Mouse (Mus musculus): Measurements from ENCODE around the gene Trpc1. TPM values are rescaled to one million over a fixed set of nuclear protein-coding genes. Genes with fewer than 3 reads are reported as not detected.

Trpc1 gene
- total RNA-seq, 2 experiments from 2014 or later: 4.9 to 5.5 TPM

DNA sequence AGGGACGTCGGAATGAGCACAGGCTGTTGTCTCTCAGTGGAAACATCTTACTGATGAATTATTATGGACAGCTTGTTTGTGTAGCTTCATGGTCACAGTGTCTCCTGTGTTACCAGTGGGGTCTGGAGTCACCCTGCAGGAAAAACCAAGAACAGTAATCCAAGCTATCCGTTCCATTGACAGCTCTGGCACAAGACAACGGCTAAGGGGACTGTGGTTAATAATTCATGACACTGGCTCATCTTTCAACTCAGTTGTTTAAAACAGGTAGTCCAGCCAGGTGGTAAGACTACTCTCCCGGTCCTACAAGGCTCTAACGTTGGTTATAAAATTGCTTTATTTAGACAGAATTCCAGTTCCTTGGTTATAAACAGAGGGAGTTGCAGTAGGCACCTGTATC is 53.6 kb downstream of the Trpc1 start:
- no peak for DNase-seq

DNA sequence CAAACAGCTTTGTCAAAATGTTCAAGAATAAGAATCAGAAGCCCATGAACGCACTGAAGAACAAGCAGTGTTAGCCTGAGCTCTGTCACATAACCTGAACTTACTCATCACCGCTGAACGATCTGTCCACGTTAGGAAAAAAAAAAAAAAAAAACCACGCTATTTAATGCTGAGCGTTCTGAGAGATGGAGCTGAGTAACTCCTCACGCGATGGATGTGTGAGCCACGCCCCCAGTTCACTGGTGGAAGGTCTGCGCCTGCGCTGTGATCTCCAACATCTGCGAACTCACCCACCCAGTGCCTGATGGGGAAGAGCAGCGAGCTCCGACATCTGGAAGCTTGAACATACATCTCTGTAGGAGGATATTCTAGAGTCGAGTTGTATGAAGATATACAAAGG is 55.2 kb downstream of the Trpc1 start:
- no peak for DNase-seq

DNA sequence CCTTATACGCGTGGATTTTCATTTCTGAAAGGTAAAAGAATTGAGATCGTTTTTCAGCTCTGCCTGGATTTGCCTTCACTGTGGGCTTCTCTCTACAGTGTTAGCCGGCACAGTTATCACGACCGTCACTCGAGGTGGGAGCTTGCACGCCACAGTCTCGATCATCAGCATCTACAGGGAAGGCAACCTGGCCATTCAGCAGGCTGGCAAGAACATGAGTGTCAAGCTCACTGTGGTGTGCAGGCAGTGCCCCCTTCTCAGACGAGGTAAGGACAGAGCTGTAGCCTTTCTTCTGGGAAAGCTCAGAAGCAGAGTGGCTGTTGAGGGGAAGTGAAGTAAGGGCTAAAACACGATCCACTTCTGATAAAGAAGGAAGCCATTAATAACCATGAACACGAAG is 55.6 kb downstream of the Trpc1 start:
- DNase-seq: no peak

DNA sequence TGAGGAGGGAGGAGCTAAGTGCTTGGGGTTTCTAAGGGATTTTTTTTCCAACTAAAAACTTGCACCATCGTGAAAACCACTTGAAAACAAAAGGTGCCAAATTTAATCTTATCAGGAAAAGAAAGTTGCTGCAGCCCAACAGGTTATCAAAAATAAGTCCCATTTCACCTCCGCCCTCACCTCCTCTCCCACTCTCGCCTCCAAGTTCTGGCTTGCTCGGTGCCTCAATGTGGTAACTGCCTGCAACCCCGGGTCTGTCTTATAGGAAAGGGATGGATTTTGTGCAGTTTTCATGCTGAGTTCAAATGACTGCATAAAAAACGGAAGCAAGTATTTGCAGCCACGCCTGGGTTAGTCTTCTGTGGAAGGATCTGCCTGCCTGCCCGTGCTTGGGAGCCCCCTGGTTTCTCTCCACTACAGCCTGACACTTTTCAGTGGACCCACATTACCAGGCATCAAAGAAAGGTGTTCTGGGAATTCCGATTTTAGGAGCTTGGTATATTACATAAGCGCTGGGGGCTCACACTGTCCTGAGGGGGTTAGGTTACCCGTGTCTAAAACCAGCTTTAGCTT is 56.6 kb downstream of the Trpc1 start:
- no peak for DNase-seq

DNA sequence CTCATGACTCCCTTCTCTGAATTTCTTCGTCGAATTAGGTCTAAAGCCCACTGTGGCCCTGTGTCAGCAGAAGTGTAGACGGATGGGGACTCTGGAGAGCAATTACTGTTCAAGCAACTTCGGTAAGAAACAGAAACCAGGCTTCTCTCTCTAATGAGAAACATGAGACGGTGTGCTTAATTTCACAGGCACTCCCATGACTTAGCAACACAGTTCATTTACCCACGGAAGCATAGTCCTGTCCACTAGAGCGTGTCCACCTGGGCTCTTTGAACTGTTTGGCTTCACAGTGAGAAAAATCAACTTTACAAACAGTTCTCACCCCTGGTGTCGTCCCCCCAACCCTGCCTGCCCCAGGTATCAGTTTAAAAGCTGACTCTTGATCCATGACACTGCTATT is 57.4 kb downstream of the Trpc1 start:
- no peak for DNase-seq

DNA sequence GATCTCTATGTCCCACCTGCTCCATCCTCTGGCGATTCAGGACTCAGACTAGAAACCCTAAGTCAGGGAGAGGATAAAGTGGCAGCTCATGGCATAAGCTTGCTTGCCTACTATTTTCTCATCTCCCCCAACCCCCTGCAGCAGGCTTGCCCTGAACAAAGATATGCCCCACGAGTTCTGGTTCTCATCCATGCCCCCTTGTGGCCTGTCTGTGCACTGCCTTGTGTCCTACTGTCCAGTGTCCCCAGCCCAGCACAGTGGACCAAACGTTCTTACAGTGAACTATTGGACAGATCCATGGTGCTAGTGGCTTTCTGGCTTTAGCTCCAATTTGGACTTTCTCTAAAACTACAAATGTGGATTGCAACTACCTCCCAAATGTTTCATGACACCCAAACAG is 62.1 kb downstream of the Trpc1 start:
- DNase-seq: peak; percentile 63

DNA sequence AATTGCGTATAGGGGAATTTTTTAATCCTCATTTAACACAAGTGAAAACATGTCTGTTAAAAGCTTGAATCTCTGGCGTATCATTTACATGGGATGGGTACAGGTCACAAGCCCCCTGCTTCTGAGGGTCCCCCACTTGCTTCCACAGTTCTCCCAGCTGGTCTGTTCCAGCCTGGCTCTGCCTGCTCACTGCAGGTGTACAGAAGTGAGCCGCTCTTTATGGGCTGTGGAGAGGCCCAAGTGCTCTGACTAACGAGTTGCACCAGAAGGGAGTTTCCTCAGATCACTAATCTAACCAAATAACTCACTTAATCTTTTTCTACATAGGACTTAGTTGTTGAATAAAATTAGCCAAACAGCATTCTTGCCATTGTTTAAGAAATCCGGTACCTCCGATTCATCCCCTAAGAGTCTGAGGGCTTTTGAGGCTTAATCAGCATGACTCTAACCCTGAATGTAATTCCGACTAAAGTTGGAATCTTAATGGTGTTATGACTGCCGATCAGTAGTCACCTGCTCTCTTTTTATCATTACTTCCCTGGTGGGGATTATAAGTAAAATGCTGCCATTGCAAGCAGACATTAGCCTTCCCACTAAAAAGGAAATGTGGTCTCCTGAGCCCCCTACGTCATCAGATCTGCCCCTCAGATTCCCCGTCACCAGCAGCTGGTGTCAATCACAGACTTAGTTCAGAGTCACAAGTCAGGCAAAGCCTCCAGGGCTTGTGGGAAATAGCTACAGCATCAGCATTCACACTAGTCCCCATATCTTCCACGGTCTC is 64.3 kb downstream of the Trpc1 start:
- DNase-seq: no peak

DNA sequence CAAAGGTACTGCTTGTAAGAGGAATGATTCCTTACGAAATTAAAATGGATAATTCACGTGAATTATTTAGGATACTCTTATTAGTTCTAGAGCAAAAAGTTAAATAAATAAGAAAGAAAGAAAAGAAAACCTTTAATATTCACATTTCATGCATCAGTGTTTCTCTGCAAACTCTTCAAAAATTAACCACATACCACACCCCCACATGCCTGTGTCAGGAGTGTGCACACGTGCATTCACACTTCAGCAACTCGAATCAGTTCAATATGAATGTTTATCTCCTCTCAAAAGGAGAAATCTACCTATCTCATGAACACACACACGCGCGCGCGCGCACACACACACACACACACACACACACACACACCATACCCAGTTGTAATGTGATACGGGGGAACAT is 69.5 kb downstream of the Trpc1 start:
- no peak for DNase-seq

DNA sequence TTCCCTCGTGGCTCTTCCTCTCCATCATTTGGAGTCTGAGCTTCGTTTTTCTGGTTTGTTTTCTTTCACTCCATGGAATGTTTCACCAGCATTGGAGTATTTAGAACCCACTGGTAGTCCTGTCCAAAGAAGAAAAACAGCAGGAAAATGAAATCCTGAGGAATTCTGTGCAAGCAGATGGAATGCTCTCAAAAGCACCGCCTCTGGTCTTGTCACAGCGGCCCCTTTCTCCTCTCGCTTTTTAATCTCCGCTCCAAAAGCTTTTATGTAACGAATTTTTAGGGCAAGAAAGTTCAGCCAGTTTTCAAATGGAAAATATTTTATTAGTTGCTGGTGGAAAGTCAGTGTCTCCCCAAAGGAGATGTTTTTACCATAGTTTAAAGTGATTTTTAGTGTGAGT is 70.2 kb downstream of the Trpc1 start:
- DNase-seq: no peak

DNA sequence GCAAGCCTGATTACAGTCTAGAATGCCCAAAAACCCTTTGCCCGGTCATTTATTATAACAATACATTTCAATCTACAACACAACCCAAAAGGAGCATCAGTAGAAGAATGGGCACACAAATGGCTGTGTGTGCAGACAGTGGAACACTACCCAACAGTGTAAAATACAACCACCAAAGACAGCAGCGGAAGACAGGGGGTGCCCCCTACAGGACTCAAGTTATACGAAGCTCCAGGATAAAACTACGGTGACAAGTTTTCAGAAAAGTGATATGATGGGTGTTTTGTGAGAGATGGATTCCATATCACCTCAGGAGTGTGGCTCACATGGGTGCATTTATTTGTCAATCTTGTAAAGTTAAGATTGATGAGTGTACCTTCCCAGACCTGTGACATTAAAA is 74.2 kb downstream of the Trpc1 start:
- no peak for DNase-seq

DNA sequence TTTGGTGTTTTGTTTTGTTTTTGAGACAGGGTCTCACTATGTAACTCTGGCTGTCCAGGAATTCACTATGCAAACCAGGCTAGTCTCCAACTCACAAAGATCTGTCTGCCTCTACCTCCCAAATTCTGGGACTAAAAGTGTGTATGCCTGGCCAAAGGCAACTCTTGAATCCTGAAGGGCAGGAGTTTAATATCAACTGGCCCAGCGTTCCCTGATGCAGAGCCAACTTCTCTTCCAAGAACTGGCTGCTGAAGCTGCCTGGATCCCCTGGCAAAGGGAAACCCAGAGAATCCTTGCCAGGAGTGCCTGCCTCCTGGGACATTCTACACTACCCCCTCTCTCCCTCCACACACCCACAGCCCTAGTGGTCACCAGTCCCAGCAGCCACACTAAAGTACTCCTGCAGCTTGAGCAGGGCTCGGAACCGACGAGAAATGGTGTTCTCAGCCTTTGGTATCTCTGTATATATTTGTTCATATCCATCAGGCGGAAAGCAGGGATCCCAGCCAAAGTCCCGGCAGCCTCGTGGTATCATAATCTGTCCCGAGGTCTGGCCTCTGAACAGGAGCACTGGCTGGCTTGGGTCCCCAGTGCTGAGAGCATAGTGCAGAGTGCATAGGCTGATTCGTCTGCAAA is 75.0 kb downstream of the Trpc1 start:
- DNase-seq: peak; percentile 73

DNA sequence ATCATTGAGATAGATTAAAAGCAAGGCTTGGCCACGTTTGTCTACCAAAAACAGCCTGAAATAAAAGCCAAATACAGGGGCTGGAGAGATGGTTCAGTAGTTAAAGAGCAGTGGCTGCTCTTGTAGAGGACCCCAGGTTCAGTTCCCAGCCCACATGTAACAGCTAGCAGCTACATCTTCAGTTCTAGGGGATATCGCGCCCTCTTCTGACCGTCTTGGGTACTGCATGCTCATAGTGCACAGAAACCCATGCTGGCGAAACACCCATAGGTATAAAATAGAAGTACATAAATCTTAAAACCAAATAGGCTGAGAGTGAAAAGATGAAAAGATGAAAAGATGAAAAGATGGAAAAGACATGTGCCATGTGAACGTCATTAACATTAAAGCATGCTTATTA is 77.4 kb downstream of the Trpc1 start:
- no peak for DNase-seq

DNA sequence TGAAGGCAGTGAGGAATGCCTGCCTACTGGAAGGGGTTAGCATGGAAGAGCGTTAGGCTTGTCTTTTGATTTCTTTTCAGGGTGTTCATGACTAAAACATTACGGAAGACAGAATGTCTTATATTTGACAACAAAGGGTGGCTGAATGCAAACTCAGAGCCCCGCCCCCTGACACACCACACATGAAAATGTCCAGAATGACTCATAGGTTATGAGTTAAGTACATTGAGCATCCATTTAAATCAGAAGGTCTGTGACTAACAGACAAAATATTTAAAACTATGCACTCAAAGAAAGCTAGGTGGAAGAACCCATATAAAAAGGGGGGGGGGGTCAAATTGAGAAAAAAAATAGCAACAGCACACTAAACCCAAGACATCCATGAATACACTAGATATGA is 77.8 kb downstream of the Trpc1 start:
- no peak for DNase-seq

DNA sequence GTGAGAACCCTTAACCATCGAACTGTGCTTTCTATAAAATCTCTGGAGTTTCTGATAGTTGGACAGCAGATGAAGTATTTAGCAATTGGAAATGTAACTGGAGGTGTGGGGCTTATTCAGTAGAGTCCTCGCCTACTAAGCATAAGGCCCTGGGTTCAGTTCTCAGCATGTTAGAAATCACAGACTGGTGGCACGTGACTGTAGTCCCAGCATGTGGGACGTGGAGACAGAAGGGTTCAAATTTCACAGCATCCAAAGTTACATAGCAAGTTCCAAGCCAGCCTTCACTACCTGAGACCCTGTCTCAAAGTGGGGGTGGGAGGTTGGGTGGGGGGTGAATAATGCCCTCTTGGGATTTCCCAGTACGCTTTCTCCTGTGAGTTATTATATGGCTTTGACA is 81.9 kb downstream of the Trpc1 start:
- DNase-seq: no peak

DNA sequence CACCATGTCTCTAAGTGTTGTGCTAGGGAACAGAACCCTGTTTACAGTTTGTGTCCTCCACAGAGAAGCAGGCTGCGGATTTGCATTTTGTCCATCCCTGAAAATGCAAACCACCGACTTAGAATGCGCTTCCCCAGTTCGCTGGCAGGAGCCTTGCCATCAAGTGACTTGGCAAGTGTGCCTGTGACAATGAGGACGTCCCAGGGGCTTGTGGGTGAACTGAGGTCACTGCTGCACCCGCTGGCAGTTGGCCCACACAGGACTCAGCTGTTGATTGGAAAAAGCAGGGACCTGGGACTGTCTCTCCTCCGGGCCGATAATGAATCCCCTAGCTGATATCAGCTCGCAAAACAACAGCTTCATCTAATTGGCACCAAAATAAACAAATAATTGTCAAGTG is 82.3 kb downstream of the Trpc1 start:
- DNase-seq: peak; percentile 80

DNA sequence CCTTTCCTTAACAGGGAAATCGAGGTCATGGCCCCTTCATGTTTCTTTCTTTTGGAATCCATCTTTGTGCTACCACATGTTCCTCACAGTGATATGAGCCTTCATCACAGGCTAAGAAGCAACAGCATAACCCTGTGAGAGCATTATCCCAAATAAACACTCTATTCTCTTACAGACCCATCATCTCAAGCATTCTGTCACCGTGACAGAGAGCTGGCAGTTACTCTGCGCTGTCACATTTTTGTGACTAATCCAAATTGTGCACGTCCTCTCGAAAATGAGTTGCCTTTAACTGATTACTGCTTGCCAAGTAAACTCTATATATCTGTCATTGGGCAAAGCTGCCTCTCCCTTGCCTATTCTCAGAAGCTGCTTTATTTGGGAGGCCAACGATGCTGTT is 84.3 kb downstream of the Trpc1 start:
- no peak for DNase-seq

DNA sequence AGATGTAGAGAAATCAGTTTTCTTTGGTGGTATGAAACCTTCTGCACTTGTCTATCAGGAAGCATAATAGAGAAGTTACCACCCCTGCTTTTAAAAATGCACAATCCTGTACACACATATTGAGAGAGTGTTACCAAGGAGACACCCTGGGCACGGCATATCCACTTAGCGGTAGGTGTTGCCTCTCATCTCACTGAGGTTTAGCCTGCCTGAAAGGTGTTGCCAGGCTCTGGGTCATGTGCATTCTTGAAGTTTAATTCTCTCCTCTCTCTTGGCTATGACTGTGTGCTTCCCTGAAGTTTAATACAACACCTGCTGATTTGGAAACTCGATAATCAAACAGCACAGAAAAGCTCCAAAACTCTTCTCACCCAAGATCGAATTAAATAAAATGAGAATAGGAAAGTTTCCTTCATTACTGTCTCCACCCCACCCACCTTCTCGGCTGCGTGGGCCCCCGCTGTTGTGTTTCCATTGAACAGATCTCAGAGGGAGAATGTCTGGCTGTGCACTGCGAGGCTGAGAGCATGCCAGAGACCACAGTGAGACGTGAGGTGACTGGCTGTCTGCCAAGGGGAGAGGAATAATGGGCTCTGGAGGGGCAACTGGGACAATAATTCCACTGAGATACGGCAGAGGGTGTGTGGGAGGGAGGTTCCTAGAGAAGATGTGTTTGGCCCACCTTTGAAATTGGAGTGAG is 85.7 kb downstream of the Trpc1 start:
- no peak for DNase-seq

DNA sequence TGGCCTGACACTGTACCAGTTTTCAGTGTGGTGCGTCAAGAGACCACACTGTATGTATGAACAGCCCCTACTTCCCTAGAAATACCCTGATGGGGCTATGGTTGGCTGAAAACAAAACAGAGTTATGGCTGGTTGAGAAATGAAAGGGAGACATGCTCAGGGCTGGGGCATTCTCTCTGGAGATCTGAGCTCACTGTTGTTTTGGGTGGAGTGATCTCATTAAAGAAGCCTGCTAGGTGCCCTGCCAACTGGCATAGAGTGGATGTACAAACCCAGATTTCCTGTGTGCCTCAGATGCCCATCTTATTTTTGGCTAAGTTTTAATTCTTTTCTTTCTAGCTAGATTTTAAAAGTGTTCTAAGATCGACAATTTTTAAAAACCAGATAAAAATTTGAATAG is 92.2 kb downstream of the Trpc1 start:
- DNase-seq: peak; percentile 22

Other genes with a start within 250 kb of the Trpc1 start
- 10 to 100 TPM; 56.7 to 69.2 TPM for gene U2surp, start 238.4 kb downstream of the Trpc1 start, total RNA-seq (2021)
- 10 to 100 TPM; 21.5 to 27.4 TPM for gene Paqr9, start 190.7 kb downstream of the Trpc1 start, total RNA-seq (2021)
- 1 to 10 TPM; 4.7 to 5.1 TPM for gene Pcolce2, start 112.8 kb downstream of the Trpc1 start, total RNA-seq (2021)
- gene Pls1, start 94.9 kb upstream of the Trpc1 start, total RNA-seq (2021): 1 to 10 TPM; 4.2 to 5.2 TPM
- gene Atr, start 107.2 kb upstream of the Trpc1 start, total RNA-seq (2021): 10 to 100 TPM; 11.8 to 19.2 TPM
- 10 to 100 TPM; 18.2 to 26.2 TPM for gene Xrn1, start 204.4 kb upstream of the Trpc1 start, total RNA-seq (2021)

Measured in adrenal gland, postnatal 10 days (tissue).